Mouse (Mus musculus): ENCODE data around the gene Tnfsf10. TPM values are rescaled to one million over a fixed set of nuclear protein-coding genes. Genes with fewer than 3 reads are reported as not detected.

Gene Tnfsf10
- total RNA-seq, 2 experiments from 2014 or later, result 0.94 to 1.6 TPM

- intact Hi-C loops (cut with DNase I), result no loop called here
- no peak for DNase-seq (ENCODE audit: extremely low spot score in 1 of 2, low spot score in 2 of 2)
Measured at GRCm38 (mm10) chr3:27300451-27300850, 16.4 kb upstream of the Tnfsf10 start.

- intact Hi-C loops (cut with DNase I), result no loop called here
- no peak for DNase-seq (ENCODE audit: extremely low spot score in 1 of 2, low spot score in 2 of 2)
Measured at GRCm38 (mm10) chr3:27302339-27303022, 14.3 kb upstream of the Tnfsf10 start.

GRCm38 (mm10) chr3:27306815-27307214, 10.0 kb upstream of the Tnfsf10 start:
- intact Hi-C loops (cut with DNase I), result no loop called here

GRCm38 (mm10) chr3:27310973-27311372, 5.9 kb upstream of the Tnfsf10 start:
- intact Hi-C loops (cut with DNase I), result no loop called here
- no peak for DNase-seq (ENCODE audit: extremely low spot score in 1 of 2, low spot score in 2 of 2)

More at GRCm38 (mm10) chr3:27306815-27307214, 10.0 kb upstream of the Tnfsf10 start:
- DNase-seq (ENCODE audit: extremely low spot score in 1 of 2, low spot score in 2 of 2), result no peak

- DNase-seq (ENCODE audit: extremely low spot score in 1 of 2, low spot score in 2 of 2), result no peak
- intact Hi-C loops (cut with DNase I), result no loop called here
Measured at GRCm38 (mm10) chr3:27311475-27311874, 5.4 kb upstream of the Tnfsf10 start.

GRCm38 (mm10) chr3:27314506-27315164, 2.2 kb upstream of the Tnfsf10 start:
- DNase-seq (ENCODE audit: extremely low spot score in 1 of 2, low spot score in 2 of 2), result no peak
- intact Hi-C loops (cut with DNase I), result no loop called here

GRCm38 (mm10) chr3:27317288-27318024, 628 bp downstream of the Tnfsf10 start:
- intact Hi-C loops (cut with DNase I), result no loop called here
- no peak for DNase-seq (ENCODE audit: extremely low spot score in 1 of 2, low spot score in 2 of 2)

- intact Hi-C loops (cut with DNase I), result no loop called here
- no peak for DNase-seq (ENCODE audit: extremely low spot score in 1 of 2, low spot score in 2 of 2)
Measured at GRCm38 (mm10) chr3:27319650-27320049, 2.8 kb downstream of the Tnfsf10 start.

GRCm38 (mm10) chr3:27320613-27321495, 4.0 kb downstream of the Tnfsf10 start:
- intact Hi-C loops (cut with DNase I), result no loop called here
- DNase-seq (ENCODE audit: extremely low spot score in 1 of 2, low spot score in 2 of 2), result peak in 1 of 2 experiments; percentile 52

- no peak for DNase-seq (ENCODE audit: extremely low spot score in 1 of 2, low spot score in 2 of 2)
- intact Hi-C loops (cut with DNase I), result no loop called here
Measured at GRCm38 (mm10) chr3:27322591-27322990, 5.8 kb downstream of the Tnfsf10 start.

- no peak for DNase-seq (ENCODE audit: extremely low spot score in 1 of 2, low spot score in 2 of 2)
- intact Hi-C loops (cut with DNase I), result no loop called here
Measured at GRCm38 (mm10) chr3:27323551-27323950, 6.7 kb downstream of the Tnfsf10 start.

- no peak for DNase-seq (ENCODE audit: extremely low spot score in 1 of 2, low spot score in 2 of 2)
- intact Hi-C loops (cut with DNase I), result no loop called here
Measured at GRCm38 (mm10) chr3:27326633-27327191, 9.9 kb downstream of the Tnfsf10 start.

- intact Hi-C loops (cut with DNase I), result no loop called here
- no peak for DNase-seq (ENCODE audit: extremely low spot score in 1 of 2, low spot score in 2 of 2)
Measured at GRCm38 (mm10) chr3:27330706-27331105, 13.9 kb downstream of the Tnfsf10 start.

GRCm38 (mm10) chr3:27338437-27338836, 21.6 kb downstream of the Tnfsf10 start:
- DNase-seq (ENCODE audit: extremely low spot score in 1 of 2, low spot score in 2 of 2), result no peak
- intact Hi-C loops (cut with DNase I), result loop anchor here (2.0 kb wide), 1 partner anchor 128 kb away; no protein-coding TSS in a partner anchor

GRCm38 (mm10) chr3:27338887-27339286, 22.1 kb downstream of the Tnfsf10 start:
- DNase-seq (ENCODE audit: extremely low spot score in 1 of 2, low spot score in 2 of 2), result no peak
- intact Hi-C loops (cut with DNase I), result loop anchor here (2.0 kb wide), 1 partner anchor 128 kb away; no protein-coding TSS in a partner anchor

GRCm38 (mm10) chr3:27340757-27341156, 23.9 kb downstream of the Tnfsf10 start:
- intact Hi-C loops (cut with DNase I), result no loop called here
- no peak for DNase-seq (ENCODE audit: extremely low spot score in 1 of 2, low spot score in 2 of 2)

GRCm38 (mm10) chr3:27342462-27342861, 25.6 kb downstream of the Tnfsf10 start:
- intact Hi-C loops (cut with DNase I), result no loop called here
- no peak for DNase-seq (ENCODE audit: extremely low spot score in 1 of 2, low spot score in 2 of 2)

GRCm38 (mm10) chr3:27345526-27345925, 28.7 kb downstream of the Tnfsf10 start:
- intact Hi-C loops (cut with DNase I), result no loop called here

More at GRCm38 (mm10) chr3:27345526-27345925, 28.7 kb downstream of the Tnfsf10 start:
- DNase-seq (ENCODE audit: extremely low spot score in 1 of 2, low spot score in 2 of 2), result peak in 1 of 2 experiments; percentile 52

All from left cerebral cortex, postnatal 10 days (tissue).